Mouse (Mus musculus): ENCODE data around the gene Plxnd1.
A peak's percentile ranks its signal among the peaks of the same experiment; 100 is the strongest.

The Plxnd1 gene

GRCm38 (mm10) chr6:115994877-115995520 lies at the start of gene Plxnd1:
Gene Plxnd1 (minus strand): TSS chr6:115995005.
- peak; percentile 57 for DNase-seq (ENCODE audit: low spot score)

- DNase-seq (ENCODE audit: low spot score): no peak
Measured at GRCm38 (mm10) chr6:116044039-116044438, 49.2 kb upstream of the Plxnd1 start.

- no peak for DNase-seq (ENCODE audit: low spot score)
Measured at GRCm38 (mm10) chr6:116038222-116038621, 43.4 kb upstream of the Plxnd1 start.

DNA sequence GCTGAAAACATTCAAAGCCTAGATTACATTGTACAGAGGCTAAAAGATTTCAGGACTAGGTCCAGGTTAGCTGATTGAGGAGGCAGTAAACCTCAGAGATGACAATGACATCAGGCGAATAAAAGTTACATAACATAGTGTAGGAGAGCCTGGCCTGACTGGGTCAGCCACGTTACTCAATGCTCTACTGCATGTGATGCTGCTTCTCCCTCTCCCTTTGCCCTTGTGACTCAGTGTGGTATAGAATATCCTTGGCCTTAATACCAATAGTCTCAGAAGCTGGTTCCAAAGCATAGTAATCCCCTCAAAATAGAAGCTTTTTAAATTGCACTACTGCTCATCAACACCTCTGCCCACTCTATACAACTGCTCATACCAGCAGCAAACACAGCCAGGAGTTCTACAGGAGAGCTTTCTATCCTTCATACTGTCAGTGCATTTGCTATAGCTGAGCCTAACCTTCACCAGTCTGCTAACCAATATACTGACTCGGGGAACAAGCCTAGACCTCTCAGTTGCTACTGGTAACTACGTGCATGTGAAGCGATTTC lies 42.6 kb upstream of the Plxnd1 start:
- DNase-seq (ENCODE audit: low spot score): no peak

GRCm38 (mm10) chr6:116036555-116036954 lies 41.8 kb upstream of the Plxnd1 start:
- no peak for DNase-seq (ENCODE audit: low spot score)

GRCm38 (mm10) chr6:116031052-116031451 lies 36.2 kb upstream of the Plxnd1 start:
- no peak for DNase-seq (ENCODE audit: low spot score)

- no peak for DNase-seq (ENCODE audit: low spot score)
Measured at GRCm38 (mm10) chr6:116024666-116025065, 29.9 kb upstream of the Plxnd1 start.

DNA sequence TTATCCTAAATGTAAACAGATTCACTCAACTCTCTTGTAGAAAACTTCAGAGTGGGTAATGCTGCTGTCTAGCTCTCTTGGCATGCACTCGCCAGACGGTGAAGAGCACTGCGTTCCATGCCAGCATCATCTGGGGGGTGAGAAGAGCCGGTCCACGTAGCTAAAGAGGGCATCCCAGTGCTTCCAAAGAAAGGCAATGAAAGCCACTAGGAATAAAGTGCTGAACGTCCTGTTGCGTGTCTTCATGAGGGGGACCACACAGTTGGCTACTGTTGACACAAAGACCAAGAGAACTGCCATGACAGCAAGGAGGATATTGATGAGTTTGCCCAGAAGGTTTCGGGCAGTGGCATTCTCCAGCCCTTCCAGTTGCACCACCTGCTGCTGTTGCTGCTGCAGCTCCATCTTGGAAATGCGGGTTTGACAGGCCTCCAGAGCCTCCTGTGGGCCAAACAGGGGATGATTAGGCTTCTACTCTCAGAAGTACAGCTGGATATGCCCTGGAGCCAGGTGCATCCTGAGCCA lies 27.2 kb upstream of the Plxnd1 start:
- no peak for DNase-seq (ENCODE audit: low spot score)

DNA sequence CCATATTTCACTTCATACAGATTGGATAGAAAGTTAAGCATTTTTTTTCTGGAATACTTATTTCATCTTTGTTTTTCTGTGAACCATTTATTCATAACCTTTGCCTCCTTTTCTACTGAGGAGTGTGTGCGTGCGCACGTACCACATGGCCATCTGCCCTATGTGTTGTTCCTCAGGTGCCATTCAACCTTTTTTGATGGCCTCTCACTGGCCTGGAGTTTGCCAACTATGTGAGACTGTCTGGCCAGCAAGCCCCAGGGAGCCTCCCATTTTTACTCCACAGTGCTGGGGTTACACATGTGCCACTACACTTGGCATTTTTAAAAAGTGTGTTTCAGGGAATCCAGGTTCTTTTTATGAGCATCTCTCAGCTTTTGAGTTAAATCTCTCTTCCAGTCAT lies 21.1 kb upstream of the Plxnd1 start:
- no peak for DNase-seq (ENCODE audit: low spot score)

GRCm38 (mm10) chr6:116014111-116014510 lies 19.3 kb upstream of the Plxnd1 start:
- DNase-seq (ENCODE audit: low spot score): no peak

- DNase-seq (ENCODE audit: low spot score): no peak
Measured at GRCm38 (mm10) chr6:116013687-116014086, 18.9 kb upstream of the Plxnd1 start.

DNA sequence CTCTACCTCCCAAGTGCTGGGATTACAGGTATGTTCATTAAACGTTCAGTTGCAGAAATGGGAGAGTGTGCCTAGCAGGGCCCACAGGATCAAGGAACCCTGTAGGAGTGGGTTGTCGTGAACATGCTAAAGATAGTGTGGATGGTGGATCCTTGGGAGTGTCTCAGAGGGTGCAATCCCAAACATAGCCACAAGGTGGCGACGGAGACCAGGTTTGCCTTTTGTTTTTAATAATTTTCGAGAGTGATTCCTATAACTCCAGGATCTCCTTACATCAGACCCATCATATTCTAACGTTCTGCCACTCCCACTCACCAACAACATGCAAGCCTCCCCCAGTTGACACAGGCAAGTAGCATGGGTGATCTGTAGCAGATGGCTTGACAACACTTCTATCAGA lies 15.7 kb upstream of the Plxnd1 start:
- no peak for DNase-seq (ENCODE audit: low spot score)

DNA sequence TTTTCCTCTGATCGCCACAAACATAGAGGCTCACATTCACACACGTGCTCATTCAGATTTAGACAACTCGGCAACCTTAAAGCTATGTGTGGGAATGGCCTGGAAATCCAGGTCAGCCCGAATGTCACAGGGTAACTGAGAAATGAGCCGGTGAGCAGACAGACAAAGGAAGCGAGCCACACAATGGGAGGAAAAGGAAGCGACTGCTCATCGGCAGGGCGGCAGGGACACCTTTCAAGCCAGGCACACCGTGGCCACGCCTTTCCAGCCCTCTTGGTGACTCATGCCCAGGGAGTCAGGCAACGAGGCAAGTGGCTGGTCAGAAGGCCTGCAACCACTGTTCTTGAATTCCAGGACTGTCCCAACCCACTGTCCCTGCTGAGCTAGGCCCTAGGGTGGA lies 14.6 kb upstream of the Plxnd1 start:
- DNase-seq (ENCODE audit: low spot score): no peak

- no peak for DNase-seq (ENCODE audit: low spot score)
Measured at GRCm38 (mm10) chr6:116007561-116008173, 12.9 kb upstream of the Plxnd1 start.

GRCm38 (mm10) chr6:116006731-116007130 lies 11.9 kb upstream of the Plxnd1 start:
- no peak for DNase-seq (ENCODE audit: low spot score)

- no peak for DNase-seq (ENCODE audit: low spot score)
Measured at GRCm38 (mm10) chr6:116005959-116006288, 11.1 kb upstream of the Plxnd1 start.

DNA sequence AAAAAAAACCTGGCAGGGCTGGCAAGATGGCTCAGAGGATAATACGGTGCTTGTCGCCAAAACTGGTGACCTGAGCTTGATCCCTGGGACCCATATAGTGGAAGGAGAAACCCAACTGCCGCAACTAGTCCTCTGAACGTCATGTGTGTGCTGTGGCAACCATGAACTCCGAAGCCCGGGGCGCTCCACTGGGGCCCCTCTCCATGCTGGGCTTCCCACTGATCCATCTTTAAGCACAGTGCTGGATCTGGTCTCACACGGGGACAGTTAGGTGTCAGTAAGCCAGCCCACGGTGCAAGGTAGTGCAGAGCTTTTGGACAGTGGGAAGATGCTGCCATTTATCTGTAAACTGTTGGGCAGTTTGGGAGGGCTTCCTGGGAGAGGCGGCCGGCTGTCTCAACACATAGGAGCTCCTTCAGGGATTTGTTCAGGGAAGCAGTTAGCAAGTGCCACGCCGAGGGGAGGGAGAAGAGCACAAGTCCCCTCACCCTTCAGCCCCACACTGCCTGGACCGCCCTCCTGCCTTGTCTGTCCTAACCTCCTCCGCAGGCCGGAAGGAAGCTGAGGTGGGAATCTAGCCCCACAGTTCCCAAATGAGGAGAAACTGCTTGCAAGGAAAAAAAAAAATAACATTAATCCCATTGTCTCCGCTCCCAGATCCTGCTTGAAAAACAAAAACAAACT lies 10.6 kb upstream of the Plxnd1 start:
- DNase-seq (ENCODE audit: low spot score): no peak

GRCm38 (mm10) chr6:116004716-116005115 lies 9.9 kb upstream of the Plxnd1 start:
- no peak for DNase-seq (ENCODE audit: low spot score)

DNA sequence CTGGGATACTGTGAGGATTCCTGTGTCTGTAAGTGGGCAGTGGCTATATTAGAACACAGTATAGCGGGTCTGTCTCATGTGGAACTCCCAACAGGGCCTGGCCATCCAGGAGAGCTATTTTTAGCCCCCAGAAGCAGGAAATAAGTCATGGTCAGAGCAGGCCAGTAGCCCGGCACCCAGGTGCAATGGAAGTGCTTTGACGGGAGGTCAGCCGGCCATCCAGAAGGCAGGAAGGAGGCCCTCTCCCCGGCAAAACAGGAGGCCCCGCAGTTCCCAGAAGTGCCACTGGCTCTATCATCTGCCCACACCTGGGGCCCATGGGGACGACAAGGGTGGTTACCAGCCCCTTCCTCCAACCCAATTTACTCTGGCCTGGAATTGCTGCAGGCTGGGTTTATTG lies 9.3 kb upstream of the Plxnd1 start:
- DNase-seq (ENCODE audit: low spot score): no peak

DNA sequence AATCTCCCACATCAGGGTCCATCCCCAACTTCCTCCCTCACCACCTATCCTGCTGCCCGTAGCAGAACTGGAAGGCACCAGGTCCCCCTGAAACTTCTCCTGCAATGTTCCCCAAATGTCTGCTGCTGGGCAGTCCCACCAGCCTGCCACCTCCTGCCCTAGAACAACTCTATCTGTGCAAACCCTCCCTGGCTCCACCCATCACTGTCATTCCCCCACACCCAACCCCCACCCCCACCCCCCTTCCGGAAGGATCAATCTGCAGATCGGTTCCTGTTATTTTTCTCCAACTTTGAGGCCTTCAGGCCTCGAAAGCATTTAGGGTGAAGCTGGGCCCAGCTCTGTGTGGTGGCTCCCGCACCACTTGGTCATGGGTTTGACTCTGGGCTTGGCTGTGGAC lies 8.7 kb upstream of the Plxnd1 start:
- no peak for DNase-seq (ENCODE audit: low spot score)

DNA sequence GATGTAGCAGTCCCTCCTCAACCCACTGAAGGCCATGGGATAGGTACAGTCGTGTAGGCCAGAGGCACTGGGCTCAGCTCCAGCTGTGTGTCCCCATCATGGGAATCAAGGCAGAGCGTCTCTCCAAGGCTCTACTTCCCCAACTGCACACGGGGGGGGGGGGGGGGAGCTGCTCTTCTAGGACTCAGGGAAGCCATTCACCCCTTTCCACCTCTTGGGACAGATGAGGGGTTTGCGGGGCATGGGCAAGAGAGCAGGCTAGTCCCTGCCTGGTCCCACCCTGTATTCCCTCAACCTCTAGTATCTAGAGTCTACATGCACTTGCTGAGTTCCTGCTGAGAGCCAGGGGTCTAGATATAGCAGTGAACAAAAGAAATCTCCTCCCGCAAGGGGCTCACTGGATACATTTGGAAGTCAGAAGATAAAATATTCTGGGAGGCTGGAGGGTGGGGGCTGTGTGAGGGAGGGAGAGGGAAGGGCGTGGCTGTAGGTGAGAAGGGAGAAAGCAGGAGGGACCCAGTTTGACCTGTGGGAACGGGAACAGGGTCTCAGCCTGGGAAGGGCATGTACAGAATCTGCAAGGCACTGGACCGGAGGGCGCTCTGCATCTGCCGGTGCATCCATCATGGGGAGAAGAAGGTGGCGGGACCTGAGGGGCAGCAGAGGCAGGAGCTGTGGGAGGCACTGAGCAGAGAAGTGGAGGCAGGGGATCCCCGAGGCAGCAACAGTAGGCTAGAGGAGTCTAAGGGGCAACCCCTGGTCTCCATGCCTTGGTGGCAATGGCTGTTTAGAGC lies 7.7 kb upstream of the Plxnd1 start:
- DNase-seq (ENCODE audit: low spot score): no peak

DNA sequence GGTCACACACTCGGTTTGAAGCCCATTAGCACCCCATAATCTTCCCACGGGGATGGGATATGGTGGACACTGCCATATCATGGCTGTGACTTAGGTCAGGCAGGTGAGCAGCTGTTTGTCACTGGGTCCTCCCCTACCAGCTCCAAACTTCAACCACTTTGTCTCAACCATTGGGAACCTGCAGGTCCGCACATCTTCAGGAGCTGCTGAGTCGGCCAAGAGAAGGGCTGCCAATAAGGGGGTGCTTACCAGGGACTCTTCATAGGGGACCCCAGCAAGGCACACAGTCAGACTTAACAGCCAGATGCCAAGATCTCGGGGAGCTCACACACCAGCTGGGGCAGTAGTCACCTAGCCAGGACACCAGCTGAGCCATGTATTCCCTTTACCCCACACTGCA lies 6.0 kb upstream of the Plxnd1 start:
- DNase-seq (ENCODE audit: low spot score): no peak

All from urinary bladder, postnatal 10 days (tissue).